Mouse (Mus musculus) layer of hippocampus, adult 11-12 months (tissue): Measurements from ENCODE around the gene Adipor2.

Source experiments
- DNase-seq: peaks from one replicate; pipeline ENCODE4 v3.0.0; 2022; ENCODE audit warnings: low spot score

Adipor2 gene

DNA sequence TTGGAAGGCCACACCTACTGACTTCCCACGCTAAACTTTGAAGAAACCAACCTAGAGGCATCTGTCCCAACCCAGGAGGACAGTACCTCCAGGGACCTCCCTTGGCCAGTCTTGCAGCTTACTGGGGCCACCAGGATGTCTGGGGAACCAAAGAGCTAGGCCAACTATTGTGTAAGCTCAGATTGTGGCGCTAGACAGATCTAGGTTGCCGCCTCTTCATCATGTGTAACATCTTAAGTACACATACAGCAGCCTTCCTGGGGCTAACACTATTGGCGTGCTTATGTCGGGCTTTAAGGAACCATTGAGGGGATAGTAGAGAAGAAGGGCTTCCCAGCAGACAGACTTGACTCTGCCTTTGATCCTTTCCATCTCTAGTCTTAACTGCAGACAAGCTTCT lies 69.7 kb downstream of the Adipor2 start:
- no peak for DNase-seq

DNA sequence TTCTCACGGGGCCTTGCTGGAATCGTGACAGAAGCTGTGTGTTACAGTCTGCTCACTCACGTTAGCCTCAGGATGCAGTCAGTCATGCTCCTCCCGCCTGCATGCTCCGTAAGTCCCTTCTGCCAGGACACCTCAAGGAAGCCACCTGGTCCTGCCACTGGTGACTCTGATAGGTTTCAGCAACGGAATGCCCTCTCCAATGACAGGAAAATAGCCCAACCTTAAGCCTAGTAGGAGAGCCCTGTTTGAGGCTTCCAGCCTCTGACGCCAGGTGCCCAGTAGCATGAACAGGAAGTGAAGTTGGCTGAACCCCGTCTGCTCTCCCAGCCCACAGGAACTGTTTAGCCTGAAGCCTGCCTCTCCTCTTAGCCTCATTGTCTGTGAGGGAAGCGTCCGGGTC lies 71.2 kb downstream of the Adipor2 start:
- DNase-seq, result no peak

DNA sequence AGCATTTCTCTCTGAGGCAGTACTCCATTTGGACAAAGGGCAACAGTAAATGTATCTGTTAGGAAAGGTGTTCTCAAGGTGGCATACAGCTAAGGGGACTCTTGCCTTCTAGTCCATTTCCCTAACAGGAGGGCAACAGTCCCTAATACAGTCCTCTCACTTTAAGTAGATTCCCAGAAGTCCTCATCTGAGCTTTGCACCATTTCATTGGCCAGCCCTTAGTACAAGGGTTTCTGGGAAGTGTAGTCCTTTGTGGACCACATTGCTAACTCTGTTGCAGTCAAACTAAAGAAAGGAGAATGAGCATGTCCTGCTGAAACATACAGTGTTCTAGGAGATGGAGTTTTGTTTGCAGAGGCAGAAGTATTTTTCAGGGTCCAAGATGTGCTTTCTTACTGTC lies 76.1 kb downstream of the Adipor2 start:
- DNase-seq, result peak; percentile 43

DNA sequence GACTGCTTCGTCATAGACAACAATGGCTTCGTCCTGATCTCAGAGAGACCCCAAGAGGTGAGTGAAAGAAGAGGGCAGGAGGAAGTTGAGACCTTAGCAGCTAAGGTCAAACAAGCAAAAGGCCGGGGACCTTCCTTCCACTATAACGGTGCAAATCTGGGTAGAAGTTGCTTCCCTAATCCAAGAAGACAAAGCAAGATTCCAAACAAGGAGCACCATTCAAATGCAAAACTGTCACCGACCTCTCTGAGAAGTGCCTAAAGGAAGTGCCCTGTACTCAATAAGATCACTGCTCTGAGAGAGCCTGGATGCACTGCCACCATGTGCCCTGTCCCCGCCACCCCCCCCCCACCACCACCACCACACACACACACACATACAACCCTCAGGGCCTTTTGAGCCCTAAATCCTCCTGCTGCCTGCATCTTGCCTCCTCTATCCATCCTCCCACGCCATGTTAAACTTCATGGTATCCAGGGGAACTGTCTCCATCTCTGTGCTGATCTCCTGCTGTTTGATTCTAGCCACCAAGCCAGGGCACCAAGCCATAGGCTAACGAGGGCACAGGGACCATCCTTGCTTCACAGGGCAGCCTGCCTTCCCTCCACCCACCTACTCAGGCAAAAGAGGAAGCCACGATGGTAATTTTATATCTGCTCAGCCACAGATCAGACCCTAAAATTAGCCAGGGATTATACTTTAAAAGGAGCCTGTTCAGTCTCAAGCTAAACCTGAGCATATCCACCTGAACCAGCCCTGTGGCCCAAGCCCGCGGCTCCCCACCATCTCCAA lies 79.2 kb downstream of the Adipor2 start:
- DNase-seq, result no peak

DNA sequence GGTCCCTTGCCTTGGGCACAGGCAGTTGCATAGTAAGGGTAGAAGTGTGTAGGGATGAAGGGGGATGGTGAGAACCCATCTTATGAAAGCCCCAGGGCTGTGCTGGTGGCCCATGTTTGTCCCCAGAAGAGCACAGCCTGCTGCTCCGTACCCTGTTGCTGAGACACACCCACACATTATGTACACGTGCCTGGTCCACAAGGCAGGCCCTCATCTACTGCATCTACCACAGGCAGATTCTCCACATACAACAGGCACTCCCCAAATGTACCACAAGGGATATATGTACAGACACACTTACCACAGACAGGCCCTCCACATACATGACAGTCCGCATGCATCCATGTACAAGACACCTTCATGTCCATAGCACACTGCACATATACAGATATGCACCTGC lies 80.2 kb downstream of the Adipor2 start:
- DNase-seq, result no peak

DNA sequence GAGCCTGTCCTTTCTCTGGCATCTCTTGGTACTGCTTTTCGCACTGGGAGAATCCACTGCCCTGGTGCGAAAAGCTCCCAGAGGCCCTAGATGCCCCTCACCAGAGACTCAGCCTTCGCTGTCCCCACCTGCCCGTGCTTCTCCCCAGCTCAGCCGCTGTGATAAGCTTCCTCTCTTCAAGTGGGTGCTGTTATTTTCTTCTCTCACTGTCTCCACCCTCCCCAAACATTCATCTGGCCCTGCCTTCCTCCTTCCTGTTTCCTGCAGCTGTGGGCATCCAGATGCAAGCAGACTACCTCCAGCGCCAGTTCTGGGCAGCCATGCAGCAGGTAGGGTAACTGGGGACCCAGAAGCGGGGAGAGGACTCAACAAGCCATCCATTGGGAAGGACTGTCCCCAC lies 81.4 kb downstream of the Adipor2 start:
- DNase-seq, result no peak

DNA sequence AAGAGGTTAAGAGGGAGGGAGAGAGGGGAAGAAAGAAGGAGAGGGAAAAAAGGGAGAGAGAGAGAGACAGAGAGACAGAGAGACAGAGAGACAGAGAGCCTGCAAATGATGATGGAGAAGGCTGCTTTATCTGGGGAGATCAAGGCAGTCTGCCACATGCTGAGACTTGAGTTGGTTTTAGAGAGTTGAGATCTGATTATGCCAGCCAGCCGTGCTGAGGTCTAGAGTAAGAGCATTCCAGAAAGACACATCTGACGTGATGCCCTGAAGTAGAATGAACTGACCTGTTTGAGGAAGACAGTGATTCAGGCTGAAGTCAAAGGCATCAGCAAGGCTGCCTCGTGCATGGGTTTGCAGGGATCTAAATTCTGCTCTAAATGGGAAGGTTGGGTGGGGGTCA lies 83.7 kb downstream of the Adipor2 start:
- DNase-seq, result no peak

DNA sequence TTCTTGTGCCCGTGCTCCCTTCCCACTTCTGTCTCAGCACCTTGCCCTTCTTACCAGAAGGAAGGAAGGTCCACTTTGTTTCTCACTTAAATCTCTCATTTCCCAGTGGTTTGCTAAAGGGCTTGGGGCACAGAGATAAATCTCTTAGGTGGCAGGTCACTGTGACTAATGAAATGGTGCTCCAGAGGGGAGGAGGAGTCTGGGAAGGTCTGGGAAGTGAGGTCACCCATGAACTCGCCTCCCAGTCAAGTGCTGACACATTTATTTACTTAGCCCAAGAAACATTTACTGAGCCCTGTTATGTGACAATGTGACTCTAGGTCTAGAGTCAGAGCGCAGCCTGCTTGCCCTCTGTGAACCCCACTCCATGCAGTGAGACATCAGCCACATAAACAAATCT lies 84.3 kb downstream of the Adipor2 start:
- no peak for DNase-seq

DNA sequence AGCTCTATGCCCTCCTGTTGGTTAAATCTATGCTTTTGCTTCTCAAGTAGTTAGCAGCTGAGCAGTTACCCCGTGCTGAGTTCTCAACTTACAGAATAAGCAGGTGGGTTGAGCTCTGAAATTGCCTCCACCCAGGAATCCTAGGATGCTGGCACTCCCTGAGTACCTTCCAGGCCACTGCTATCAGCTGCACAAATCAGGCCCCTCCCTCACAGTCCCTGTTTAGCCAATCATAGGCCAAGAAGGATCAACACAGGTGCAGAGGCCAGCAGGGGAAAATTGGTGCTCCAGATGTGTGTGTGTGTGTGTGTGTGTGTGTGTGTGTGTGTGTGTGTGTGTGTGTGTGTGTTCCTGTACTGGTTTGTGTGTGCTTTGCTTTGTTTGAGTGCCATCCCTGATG lies 85.4 kb downstream of the Adipor2 start:
- no peak for DNase-seq

DNA sequence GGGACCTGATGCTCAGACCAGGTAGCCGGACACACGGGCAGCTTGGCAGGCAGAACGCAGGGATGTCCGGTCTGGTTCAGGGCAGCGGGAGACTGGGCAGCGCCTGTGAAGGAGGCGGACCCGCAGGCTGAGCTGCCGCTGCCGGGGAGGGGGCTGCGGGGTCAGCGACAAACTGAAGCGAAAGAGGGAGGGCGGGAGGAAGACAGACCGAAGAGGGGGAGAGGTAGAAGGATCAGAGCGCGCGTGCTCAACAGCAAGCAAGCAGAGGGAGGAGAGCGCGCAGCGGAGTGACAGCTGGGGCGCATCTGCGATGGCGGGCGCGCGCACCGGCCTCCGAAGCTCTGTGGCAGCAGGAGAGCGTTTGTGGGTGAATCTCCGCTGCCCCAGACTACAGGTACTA lies 87.0 kb downstream of the Adipor2 start, which contains the start of gene Lrtm2:
Gene Lrtm2, minus strand, starts transcription at position 261 of the 400 bp plus-strand sequence.
- DNase-seq, result peak; percentile 67

DNA sequence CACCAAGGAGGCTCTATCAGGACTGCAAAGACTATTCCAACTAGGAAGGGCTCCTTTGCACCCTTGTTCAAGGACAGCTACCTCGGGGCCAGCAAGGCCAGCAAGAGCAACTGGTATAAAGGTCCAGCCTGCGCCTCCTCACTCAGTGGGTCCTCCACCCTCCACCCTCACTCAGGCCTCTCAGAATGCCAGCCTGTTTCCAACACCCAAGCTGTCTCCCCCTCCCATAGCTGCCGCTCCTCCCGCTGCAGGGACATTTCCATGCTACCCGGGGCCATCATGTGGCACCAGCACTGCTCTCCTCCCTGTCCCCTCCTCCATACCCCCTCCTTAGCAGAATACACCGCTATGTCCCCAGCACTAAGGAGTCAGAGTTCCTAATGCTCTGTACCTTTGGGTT lies 87.6 kb downstream of the Adipor2 start:
- DNase-seq, result peak; percentile 47

DNA sequence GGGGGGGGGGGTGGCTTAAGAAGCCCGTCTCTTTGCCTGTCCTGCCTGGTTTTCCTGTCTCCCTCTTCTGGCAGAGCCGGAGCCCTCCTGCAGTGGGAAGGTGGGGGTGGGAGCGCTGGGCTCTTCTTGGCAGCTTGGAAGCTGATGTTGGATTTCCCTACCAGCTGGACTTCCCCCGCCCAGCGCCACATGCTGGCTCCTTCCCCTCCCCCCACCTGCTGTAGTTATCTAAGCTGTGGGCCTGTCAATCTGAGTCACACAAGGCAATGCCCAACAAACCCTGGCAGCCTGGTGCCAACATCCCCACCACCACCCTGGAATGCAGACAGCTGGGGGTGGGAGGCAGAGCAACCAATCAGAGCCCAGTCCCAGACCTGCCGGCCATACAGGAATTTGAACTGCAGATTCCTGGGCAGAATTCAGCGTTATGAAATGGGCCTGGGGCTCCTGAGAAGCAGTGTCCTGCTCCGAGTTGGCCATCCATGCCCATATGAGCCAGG lies 88.2 kb downstream of the Adipor2 start:
- DNase-seq, result peak; percentile 89

DNA sequence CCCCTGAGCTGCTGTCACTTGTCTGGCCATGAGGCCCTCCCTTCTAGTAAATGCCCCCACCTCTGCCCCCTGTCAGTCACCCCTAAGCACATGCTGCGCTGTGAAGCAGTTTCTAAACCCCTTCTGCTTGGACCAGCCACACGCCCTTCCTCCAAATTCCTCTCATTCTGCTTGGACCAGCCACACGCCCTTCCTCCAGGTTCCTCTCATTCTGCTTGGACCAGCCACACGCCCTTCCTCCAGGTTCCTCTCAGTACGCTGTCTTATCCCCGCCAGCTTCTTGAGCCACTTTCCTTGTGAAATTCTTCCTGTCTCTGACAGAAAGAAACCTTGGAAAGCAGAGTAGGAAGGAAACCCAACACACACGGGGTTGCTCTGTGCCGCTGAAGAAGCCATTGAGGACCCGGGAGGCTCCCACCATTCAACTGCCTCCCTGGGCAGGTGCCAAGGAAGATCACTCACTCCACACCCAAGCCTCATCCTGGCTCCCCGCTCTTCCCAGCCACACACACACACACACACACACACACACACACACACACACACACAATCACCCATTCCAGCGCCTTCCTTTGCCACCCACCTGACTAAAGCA lies 88.9 kb downstream of the Adipor2 start:
- peak; percentile 47 for DNase-seq

DNA sequence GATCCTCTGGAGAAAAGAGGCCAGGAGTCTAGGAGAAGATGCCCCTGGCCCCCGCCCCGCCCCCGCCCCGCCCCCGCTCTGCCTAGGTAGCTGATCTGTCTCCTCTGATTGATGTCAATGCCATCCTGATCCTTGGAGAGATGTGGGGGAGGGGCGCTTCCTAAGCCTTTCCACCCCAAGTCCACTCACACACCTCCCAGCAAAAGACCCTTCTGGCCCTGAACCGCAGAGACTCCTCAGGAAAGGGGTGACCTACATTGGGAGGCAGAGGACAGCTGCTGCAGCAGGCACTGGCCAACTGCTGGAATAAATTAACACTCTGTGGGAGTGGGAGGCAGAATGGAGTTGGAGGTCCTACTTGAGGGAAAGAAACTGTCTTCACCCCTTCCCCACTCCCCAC lies 91.0 kb downstream of the Adipor2 start:
- no peak for DNase-seq

DNA sequence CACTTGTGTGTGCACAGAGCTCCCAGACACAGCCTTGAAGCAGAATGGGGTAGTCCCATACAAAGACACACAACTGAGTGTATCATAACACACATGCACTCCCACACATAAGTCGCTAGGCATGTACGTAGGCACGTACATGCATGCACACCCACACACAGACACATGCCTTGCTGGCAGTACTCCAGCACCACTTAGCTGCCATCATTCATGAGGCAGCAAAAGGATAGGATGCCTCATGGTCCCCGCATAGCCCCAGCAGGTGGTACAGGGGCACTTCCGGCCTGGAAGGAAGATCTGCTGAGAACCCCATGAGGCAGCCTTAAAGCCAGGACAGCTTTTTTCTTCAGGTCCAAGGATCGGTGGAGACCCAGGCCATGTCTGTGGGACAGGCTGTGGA lies 91.5 kb downstream of the Adipor2 start:
- no peak for DNase-seq

DNA sequence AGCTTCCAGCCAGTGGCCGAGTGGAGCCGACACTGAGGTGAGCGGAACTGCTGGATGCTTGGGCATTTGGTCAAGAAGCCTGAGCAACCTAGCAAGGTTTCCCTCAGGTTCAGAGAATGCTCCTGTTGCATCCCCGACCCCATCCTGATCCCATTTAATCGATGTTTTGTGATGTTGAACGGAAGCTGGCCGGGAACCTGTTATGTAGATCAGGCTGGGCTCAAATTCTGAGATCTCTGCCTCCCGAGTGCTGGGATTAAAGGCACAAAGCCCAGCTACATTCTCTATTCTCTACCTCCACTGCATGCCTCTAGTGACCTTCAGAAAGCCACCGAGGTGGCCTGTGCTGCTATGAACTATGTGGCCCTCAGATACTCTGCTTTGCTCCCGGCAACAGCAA lies 92.7 kb downstream of the Adipor2 start:
- DNase-seq, result no peak

DNA sequence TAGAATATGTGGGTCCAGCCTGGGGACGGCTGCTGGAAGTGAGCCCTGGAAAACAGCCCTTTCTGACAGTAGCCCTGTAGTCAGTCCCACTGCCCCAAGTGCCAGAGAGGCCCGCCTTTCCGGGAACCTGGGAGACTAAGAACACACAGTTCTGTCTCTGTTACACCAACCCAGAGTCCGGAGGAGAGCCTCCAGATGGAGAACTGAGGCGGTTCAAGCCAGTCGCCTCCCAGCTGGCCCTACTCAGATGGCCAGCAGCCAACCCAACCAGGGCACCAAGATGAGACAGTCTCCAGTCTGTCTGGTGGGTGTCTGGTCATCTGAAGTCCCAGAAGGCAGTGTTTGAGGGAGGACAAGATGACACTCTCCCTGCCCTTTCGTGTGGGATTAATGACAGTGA lies 95.8 kb downstream of the Adipor2 start:
- DNase-seq, result peak; percentile 40

DNA sequence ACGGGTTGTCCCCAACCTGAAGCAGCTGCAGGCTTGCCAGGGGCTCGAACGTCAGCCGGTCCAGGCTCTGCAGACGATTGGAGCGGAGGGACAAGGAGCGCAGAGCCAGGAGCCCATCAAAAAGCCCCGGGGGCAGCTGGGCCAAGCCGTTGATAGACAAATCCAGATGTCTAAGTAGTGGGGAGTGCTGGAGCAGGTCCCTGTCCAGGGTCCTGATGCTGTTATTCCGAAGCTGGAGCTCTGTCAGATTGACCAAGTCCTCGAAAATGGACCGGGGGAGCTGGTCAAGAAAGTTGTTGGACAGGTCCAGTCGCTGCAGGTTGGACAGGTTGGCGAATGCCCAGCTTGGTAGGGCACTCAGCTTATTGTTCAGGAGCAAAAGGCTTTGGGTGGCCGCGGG lies 97.0 kb downstream of the Adipor2 start:
- DNase-seq, result no peak

DNA sequence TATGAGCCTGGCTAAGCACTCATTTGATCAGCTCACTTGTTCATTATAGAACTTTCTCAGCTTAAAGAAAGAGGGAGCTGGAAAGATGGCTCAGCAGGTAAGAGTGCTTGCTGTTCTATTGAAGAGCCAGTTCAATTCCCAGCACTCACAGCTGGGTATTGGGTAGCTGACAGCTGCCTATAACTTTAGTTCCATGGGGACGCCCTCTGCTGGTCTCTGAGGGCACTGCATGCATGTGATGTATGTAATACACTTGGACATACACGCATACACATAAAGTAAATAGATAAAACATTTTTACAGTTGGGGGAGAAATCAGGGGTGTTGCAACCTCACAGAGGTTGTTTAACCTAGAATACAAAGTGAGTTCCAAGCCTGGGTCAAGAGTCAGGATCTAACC lies 98.1 kb downstream of the Adipor2 start:
- DNase-seq, result no peak

DNA sequence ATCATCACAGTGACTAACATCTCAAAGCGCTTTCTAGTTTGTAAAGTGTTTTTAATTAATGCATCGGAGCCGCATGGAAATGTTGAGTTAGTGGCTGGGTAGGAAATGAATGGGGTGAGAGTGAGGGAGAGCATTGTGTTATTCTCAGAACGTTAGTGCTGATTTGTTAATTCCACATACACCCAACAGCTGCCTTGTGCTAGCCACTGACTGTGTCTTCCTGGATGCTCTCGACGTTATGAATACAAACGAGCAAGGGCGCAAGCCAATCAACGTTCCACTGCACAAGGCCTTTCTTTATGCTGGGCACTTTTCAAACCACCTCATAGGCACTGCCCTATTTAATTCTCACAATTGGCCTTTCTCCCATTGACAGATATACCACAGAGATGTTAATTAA lies 98.8 kb downstream of the Adipor2 start:
- no peak for DNase-seq

DNA sequence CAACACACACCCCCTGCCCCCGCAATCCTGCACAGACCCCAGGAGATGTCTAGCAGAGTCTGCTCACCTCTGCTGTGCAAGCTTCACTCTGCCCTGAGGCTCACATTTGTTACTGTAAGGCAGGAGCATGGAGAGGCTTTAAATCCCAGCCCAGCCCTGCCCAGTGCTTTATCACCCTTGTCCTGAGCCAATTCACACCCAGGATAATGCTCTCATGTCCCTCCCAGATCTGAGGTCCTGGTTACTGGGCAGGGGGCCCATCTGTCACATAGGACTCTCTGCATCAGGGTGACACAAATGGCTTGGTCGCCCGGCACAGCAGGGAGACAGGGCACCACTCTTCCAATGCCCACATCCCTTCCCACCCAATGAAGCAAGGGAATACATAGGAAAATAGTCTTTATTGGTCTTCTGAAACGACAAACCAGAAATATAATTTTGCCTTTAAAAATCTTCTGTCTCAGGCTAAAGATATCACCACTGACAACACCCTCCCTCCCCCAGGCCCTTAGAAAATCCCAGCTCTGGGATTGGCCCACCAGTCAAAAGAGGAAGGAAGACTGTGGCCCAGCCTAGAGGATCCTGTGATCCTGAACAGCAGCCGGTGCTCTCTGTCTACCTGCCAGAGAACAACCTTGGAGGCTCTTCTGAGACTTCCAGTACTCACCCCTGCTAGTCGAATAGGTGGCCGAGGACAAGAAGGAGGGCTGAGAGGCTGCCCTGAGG lies 102.6 kb downstream of the Adipor2 start:
- no peak for DNase-seq

DNA sequence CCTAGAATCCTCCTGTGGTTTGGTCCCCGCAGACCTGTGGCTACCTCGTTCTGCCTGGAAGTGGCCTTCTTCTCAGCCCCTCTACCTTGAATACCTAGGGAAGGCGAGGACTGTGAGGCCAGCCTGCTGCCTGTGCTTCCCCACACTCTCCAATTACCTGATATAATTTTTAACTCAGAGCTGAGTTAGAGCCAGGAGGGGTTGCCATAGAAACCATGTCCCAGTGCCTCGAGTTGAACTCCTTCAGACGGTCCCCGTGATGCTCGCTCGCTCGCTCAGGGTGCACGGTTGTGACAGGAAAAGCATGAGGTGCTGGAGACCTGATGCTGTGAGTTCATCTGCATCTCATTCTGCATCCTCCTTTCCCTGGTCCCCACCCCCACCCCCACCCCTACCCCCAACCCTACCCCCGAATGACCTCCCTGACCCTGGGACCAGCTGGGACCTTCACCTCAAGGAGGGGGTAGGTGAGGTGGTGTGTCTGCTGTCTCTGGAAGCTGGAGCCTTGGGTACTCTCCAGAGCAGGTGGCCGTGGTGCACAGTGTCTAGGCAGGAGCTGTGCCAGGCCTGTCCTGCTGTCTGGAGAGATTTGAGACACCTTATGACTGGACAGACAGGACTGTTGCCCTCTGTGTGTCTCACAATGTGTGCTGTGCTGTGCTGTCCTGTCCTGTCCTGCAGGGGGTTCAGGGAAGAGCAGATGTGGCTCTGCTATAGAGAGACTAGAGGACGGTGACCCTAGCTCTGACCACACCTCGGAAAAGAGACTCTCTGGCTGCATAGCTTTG lies 103.7 kb downstream of the Adipor2 start:
- DNase-seq, result no peak
